Mouse (Mus musculus) skeletal muscle tissue, adult 2 months (tissue): ENCODE measurements around the gene Eif2b4.

Source experiments
- DNase-seq: peaks from one replicate; pipeline ENCODE4 v3.0.0-alpha.2; 2012; ENCODE audit warnings: low read depth, low spot score

Eif2b4 gene

GRCm38 (mm10) chr5:31199893-31200292, 6.7 kb upstream of the Eif2b4 start:
- DNase-seq: no peak

GRCm38 (mm10) chr5:31199321-31199892, 6.2 kb upstream of the Eif2b4 start:
- DNase-seq: no peak

DNA sequence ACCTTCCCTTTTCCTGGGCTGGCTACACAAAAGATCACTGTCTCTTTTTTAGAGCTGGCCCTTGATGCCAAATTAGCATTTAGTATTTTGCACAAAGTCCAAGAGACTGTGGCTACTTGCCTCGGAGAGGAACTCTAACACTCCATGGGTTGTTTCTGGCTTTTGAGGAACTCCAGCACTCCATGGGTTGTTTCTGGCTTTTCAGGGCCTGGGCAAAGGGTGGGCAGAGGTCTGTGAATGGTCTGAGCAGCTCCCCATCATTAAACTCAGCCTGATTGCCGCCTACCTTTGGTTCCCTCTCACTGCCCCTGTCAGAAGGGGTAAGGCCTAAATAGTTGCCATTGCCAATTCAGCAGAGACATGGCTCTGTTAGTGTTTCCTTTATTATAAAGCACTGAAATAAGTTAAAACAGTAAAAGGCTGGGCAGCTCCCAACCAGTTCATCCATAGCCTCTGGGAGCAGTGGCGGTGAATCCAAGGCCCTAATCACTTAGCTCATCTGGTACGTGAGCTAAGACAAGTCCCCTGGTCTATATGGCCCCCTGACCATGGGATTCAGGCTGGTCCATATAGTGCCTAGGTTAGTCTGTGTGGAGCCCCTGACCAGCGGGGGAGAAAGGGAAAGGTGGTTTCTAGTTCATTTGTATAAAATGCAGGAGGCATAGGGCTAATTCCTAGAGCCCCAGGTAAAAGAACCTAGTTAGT, 5.5 kb upstream of the Eif2b4 start:
- no peak for DNase-seq

DNA sequence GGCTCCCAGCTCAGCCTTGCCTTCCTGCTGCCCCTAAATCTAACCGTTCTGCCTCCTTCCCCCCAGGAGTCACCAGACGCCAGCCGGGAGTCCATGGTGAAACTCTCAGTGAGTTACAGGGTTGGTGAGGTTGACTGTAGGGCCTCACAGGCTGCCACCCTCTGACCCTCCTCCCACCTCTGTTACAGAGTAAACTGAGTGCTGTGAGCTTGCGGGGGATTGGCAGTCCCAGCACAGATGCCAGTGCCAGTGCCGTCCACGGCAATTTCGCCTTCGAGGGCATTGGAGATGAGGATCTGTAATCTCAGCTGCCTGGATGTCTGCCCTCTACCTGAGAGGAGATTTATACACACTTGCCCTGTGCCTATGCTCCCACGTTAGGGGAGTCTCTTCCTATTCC, 4.9 kb upstream of the Eif2b4 start:
- no peak for DNase-seq

GRCm38 (mm10) chr5:31197072-31197471, 3.8 kb upstream of the Eif2b4 start:
- DNase-seq: no peak

DNA sequence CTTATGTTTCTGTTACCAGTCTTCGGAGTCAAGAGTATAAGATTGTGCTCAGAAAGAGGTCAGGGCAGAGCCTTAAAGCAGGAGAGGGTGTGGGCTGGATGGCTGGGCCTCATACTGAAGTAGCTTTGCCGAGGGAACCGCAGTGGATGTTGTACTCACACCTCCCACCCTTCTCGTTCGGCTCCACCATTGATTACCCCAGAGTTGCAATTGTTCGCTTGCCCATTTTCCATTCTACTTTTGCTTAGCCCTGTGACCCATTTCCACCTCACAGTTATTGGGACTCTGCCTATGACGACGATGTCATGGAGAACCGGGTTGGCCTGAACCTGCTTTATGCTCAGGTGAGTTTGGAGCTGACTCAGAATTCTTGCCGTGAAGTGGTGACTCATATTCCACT, 3.0 kb upstream of the Eif2b4 start:
- no peak for DNase-seq

DNA sequence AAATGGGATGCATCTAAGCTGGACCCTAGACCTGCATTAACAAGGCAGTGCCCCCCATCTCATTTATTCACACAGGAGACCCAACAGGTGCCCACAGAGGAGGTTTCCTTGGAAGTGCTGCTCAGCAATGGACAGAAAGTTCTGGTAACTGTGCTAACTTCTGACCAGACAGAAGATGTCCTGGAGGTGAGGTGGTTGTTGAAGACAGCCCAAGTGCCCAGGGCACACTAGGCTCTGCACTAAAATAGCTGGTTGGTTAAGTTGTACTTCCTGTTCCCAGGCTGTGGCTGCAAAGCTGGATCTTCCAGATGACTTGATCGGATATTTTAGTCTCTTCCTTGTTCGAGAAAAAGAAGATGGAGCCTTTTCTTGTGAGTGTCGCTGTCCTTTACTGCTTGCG, 2.4 kb upstream of the Eif2b4 start:
- no peak for DNase-seq

GRCm38 (mm10) chr5:31194486-31195485, 1.6 kb upstream of the Eif2b4 start:
- DNase-seq: no peak

GRCm38 (mm10) chr5:31193631-31194281, 526 bp upstream of the Eif2b4 start:
- no peak for DNase-seq

- peak; percentile 79 for DNase-seq
Observed at GRCm38 (mm10) chr5:31192045-31192938, 938 bp downstream of the Eif2b4 start.

- DNase-seq: no peak
Observed at GRCm38 (mm10) chr5:31190201-31190600, 3.0 kb downstream of the Eif2b4 start.

DNA sequence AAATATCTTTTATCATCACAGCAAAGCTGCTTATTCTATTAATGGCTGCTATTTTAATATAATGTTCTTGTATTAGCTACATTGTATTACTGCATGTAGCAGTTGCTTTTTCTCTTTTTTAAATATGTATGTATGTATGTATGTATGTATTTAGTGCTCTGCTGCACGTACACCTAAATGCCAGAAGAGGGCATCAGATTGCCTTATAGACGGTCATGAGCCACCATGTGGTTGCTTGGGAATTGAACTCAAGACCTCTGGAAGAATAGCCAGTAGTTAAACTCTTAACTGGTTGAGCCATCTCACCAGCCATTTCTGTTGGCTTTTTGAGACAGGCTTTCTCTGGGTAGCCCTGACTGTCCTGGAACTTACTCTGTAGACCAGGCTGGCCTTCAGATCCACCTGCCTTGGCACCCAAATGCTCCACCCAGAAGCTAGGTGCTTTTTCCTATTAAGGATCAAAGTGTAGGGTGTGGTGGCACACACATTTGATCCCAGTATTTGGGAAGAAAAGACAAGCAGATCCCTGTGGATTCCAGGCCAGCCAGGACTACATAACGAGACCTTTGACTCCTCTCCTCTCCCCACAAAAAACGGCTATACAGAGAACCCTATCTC, 4.9 kb downstream of the Eif2b4 start:
- DNase-seq: no peak

DNA sequence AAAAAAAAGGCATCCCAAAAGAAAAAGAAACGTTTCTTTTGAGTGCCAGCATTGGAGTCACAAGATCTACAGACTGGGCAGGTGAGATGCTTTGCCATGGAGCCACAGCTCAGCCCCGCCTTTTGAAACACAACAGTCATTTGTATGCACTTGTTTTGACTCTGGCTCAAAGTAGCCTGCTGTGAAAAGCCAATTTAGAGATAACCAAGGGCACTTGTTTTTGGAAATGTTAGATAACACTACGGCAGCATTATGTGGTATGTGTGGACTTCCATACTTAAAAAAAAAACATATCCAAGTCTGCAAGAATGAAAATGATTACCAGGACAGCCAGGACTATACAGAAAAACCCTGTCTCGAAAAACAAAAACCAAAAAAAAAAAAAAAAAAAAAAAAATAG, 9.6 kb downstream of the Eif2b4 start:
- DNase-seq: no peak

DNA sequence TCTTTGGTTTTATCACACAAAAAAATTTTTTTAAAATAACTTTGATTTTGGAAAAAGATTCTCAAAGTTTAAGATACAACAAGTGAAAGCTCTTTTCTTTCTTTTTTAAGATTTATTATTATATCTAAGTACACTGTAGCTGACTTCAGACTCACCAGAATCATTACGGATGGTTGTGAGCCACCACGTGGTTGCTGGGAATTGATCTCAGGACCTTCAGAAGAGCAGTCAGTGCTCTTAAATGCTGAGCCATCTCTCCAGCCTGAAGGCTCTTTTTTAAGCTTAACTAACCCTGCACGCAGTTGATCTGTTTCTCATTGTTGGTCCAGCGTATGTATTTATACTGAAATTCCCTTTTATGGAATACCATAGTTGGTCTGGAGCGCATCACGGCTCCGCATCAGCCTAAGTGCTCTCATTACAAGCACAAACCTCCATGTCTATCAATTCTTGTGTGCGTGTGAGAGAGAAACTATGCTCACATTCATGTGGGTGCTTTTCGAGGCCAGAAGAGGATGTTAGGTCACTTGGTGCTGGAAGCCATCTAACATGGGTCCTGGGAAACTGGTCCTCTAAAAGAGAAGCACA, 12.0 kb downstream of the Eif2b4 start:
- no peak for DNase-seq

GRCm38 (mm10) chr5:31179766-31180630, 13.2 kb downstream of the Eif2b4 start, which contains the start of the genes Gm29609 and Gtf3c2:
Gene Gm29609, minus strand, starts transcription at chr5:31179911.
Gene Gtf3c2, minus strand, starts transcription at chr5:31180144.
- peak; percentile 94 for DNase-seq

- no peak for DNase-seq
Observed at GRCm38 (mm10) chr5:31179301-31179765, 13.9 kb downstream of the Eif2b4 start.

- no peak for DNase-seq
Observed at GRCm38 (mm10) chr5:31168630-31169029, 24.6 kb downstream of the Eif2b4 start.

GRCm38 (mm10) chr5:31164878-31165277, 28.4 kb downstream of the Eif2b4 start:
- no peak for DNase-seq

GRCm38 (mm10) chr5:31162462-31162861, 30.8 kb downstream of the Eif2b4 start:
- DNase-seq: no peak
